Mouse (Mus musculus) liver, embryonic 14.5 days (tissue): Measurements from ENCODE around the gene Cntn1. TPM values are rescaled to one million over a fixed set of nuclear protein-coding genes. Genes with fewer than 3 reads are reported as not detected.

Experiments used
- ATAC-seq: fragments of 200-750 bp; cut with Nextera tagmentation; 2 replicates; pipeline ENCODE4 v1.8.0; 2017; ENCODE audit warnings: moderate number of reproducible peaks, mild to moderate bottlenecking, moderate library complexity; ENCODE audit not compliant: insufficient read depth
- DNase-seq, 3 experiments: peaks; one replicate each; pipeline ENCODE4 v3.0.0-alpha.2; 2012 to 2013; ENCODE audit warnings: low read depth in 3 of 3, low spot score in 3 of 3
- H3K27ac ChIP-seq: fragments of 300-500 bp; sonication (generic); 2 replicates; pipeline ENCODE4 v1.5.1; 2014; ENCODE audit warnings: moderate library complexity, mild to moderate bottlenecking, control low read depth, inconsistent platforms
- H3K27me3 ChIP-seq: fragments of 300-500 bp; sonication (generic); 2 replicates; pipeline ENCODE4 v1.6.1; 2014; ENCODE audit warnings: mild to moderate bottlenecking, low read length, moderate library complexity; ENCODE audit not compliant: control insufficient read depth, insufficient read depth
- H3K36me3 ChIP-seq: fragments of 300-500 bp; sonication (generic); replicated peaks from 2 replicates; pipeline ENCODE4 v1.6.1; 2014; ENCODE audit warnings: low read depth; ENCODE audit not compliant: control insufficient read depth, insufficient read depth
- H3K4me1 ChIP-seq, 2 experiments: fragments of 200-500 bp in 1 of 2; fragments of 300-500 bp in 1 of 2; sonication (generic) in 1 of 2; replicated peaks; 2 replicates each; pipeline ENCODE4 v1.6.1; 2012 to 2014; ENCODE audit warnings: antibody characterized with exemption in 1 of 2, inconsistent platforms in 1 of 2, low read length in 1 of 2; ENCODE audit not compliant: control insufficient read depth in 2 of 2, insufficient read depth in 2 of 2
- H3K4me2 ChIP-seq: fragments of 300-500 bp; sonication (generic); 2 replicates; pipeline ENCODE4 v1.6.1; 2014; ENCODE audit warnings: low read depth, mild to moderate bottlenecking, control low read depth, moderate library complexity
- H3K4me3 ChIP-seq, 2 experiments: fragments of 200-500 bp in 1 of 2; fragments of 300-500 bp in 1 of 2; sonication (generic) in 1 of 2; 2 replicates each; pipeline ENCODE4 v1.5.1; 2012 to 2014; ENCODE audit warnings: low read depth in 2 of 2, low read length in 2 of 2, mild to moderate bottlenecking in 2 of 2, control low read depth in 1 of 2, inconsistent platforms in 1 of 2, moderate library complexity in 1 of 2; ENCODE audit not compliant: insufficient read depth in 1 of 2
- H3K9ac ChIP-seq: fragments of 300-500 bp; sonication (generic); replicated peaks from 2 replicates; pipeline ENCODE4 v1.6.1; 2014; ENCODE audit warnings: mild to moderate bottlenecking, control low read depth, moderate library complexity
- H3K9me3 ChIP-seq: fragments of 300-500 bp; sonication (generic); 2 replicates; pipeline ENCODE4 v1.6.1; 2016; ENCODE audit warnings: low read length, mixed read lengths; ENCODE audit not compliant: control insufficient read depth
- CTCF ChIP-seq: IDR thresholded peaks from 2 replicates; pipeline ENCODE4 v1.5.1; 2016; ENCODE audit warnings: antibody characterized with exemption, low read depth, control low read depth
- EP300 ChIP-seq: IDR thresholded peaks from 2 replicates; pipeline ENCODE4 v1.6.1; 2016; ENCODE audit warnings: antibody characterized with exemption, low read depth
- WGBS: fragments of 180-500 bp; shearing (Covaris S2); extraction: QIAGEN DNeasy Blood & Tissue Kit; methylation state at CpG from one replicate; pipeline ENCODE4 v1.1.7; 2014; ENCODE audit not compliant: insufficient replicate concordance; 5-methylcytosine and 5-hydroxymethylcytosine counted together
- polyA plus RNA-seq, 2 experiments: library from polyadenylated mRNA; depleted of rRNA in 1 of 2; stranded (reverse) in 1 of 2; unstranded in 1 of 2; fragments of >200 nt; fragmentation: Nextera tagmentation in 1 of 2; extraction: Ambion mirVana in 1 of 2; gene quantifications; 2 replicates each; pipeline versions ENCODE4 v1.2.1 to v1.2.3; 2012 to 2014

Cntn1 gene
- polyA plus RNA-seq, 2 experiments = 0.02 TPM; not detected in 1

DNA sequence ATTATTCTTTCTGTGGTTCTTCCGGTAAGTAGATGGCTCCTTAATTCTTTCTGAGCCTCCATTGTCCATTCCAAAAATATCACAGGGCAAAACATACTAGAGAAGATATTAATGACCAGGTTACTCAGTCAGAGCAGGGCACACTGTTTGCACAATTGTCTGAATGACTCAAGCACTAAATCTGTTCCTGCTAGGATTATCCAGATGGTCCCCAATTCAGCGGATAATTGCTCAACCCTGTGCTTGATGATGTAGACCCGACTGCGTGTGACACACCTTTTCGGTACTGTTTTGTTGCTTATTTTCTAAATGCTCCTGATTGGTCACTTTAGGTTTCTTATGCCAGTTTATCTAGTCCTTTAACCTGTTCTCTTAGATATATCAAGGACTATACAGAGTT is 6.6 kb downstream of the Cntn1 start:
- Histone ChIP-seq H3K4me2 (no peak overlapping the region), H3K27ac (no peak overlapping the region), H3K27me3 (no peaks in the 10 kb centered on the region), H3K4me3 (no peak overlapping the region), H3K9me3 (no peaks in the 10 kb centered on the region), H3K9ac (no peak overlapping the region), H3K4me1 (no peaks in the 10 kb centered on the region), H3K36me3 (no peaks in the 10 kb centered on the region)
- no peak for ATAC-seq
- WGBS = 67% methylated on average over 5 of the region's 5 CpGs
- TF ChIP-seq CTCF (no peak), EP300 (no peak)
- no peak for DNase-seq

DNA sequence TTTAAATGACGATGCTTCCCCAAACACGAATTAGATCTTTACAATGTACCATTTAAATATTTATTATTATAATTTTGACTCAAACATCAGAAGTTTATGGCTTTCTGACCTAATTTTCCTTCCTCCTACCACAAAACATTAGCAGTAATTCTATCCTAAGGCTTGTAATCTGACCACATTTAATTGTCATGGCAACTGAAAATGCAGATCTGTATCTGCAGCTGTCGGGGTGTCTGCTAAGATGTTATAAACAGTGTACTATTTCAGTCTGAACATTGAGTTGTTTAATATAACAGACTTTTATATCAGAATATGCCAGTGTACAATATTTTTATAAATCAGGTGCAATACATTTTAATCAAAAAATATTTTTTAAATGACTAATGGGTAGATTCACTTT is 10.0 kb downstream of the Cntn1 start:
- WGBS = 62% methylated on average over 3 of the region's 3 CpGs

DNA sequence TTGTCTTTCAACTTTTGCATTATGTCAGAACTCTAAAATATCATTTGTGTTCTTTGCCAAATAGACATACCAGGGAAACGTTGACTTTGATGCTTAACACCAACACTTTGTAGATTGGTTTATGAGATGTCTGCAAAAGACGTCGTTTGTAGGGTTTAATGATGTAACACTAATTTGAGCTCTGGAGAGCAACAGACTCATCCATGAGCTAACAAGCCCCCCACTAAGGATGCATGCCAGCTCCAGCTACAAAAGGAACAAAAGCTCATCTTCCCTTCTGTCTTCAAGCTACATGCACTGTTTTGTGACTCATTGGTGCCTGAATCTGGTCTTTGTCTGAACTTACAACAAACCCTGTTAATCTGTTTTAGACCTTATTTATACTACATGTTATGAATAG is 28.5 kb downstream of the Cntn1 start:
- WGBS = 56% methylated on average over 3 of the region's 3 CpGs
- no peaks in the 10 kb centered on the region for H3K27me3 ChIP-seq
- no peaks in the 10 kb centered on the region for H3K9me3 ChIP-seq
- H3K4me1 ChIP-seq = no peaks in the 10 kb centered on the region
- H3K36me3 ChIP-seq = no peaks in the 10 kb centered on the region
- DNase-seq (no peak), ATAC-seq (no peak)
- no peak overlapping the region for H3K4me3 ChIP-seq
- no peak for TF ChIP-seq EP300
- no peak for TF ChIP-seq CTCF
- H3K27ac ChIP-seq = no peak overlapping the region
- no peak overlapping the region for H3K9ac ChIP-seq
- no peak overlapping the region for H3K4me2 ChIP-seq

More for the DNA sequence above, 10.0 kb downstream of the Cntn1 start:
- Histone ChIP-seq H3K27me3 (no peaks in the 10 kb centered on the region), H3K9ac (no peak overlapping the region), H3K4me3 (no peak overlapping the region), H3K27ac (no peak overlapping the region), H3K9me3 (no peaks in the 10 kb centered on the region), H3K4me2 (no peak overlapping the region), H3K36me3 (no peaks in the 10 kb centered on the region), H3K4me1 (no peaks in the 10 kb centered on the region)
- no peak for DNase-seq
- TF ChIP-seq CTCF = no peak
- no peak for TF ChIP-seq EP300
- ATAC-seq = no peak

DNA sequence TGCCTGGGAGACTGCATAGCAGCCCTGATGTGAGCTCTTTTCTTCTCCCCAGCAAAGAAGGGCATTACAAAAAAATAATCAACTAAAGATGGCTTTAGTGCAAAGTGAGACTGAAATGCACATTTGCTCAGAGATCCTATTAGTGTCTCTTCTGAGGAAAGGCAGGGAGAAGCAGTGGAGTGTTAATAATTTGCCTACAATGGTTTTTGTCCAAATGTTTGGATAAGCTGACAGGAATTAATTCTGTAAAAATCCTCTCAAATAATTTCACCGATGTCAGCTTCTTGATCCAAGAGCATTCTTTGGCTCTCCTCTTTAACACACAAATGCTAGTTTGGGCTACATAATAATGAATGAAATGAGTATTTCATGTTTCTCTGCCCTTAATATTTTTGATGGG is 34.9 kb downstream of the Cntn1 start:
- 82% methylated on average over 1 of the region's 1 CpGs for WGBS
- Histone ChIP-seq H3K27ac (no peak overlapping the region), H3K4me1 (no peaks in the 10 kb centered on the region), H3K4me3 (no peak overlapping the region), H3K9me3 (no peaks in the 10 kb centered on the region), H3K9ac (no peak overlapping the region), H3K27me3 (no peaks in the 10 kb centered on the region), H3K36me3 (no peaks in the 10 kb centered on the region), H3K4me2 (no peak overlapping the region)
- TF ChIP-seq EP300 (no peak), CTCF (no peak)
- ATAC-seq = no peak
- no peak for DNase-seq

DNA sequence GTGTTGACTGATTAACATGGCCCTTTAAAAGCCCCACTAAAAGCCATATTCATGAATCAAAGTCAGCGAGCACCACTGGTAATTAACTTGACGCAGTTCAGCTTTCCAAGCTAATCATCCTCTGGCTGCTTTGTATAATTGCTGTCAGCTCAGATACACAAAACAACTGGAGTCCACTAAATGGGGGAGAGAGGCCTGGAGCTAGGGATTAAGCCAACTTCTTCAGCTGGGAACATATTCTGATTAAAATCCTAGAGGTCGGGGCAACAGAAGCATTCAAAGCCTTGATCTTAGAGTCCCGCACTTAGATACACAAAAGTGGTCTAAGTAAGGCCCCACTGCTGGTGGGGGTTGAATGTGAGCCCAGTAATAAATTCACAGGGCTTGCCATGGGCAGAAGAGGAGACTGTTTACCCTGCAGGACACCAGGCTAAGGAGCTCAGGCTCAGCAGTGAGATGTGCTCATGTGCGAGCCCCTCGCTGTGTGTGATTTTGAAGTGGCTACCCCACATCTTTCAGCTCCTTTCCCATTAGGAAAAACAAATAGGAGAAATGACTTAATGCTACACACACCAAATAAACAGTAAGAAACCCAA is 36.8 kb downstream of the Cntn1 start:
- WGBS = 77% methylated on average over 6 of the region's 6 CpGs
- ATAC-seq (no peak), DNase-seq (no peak)
- Histone ChIP-seq H3K4me2 (no peak overlapping the region), H3K9ac (no peak overlapping the region), H3K27ac (no peak overlapping the region), H3K4me1 (no peaks in the 10 kb centered on the region), H3K9me3 (no peaks in the 10 kb centered on the region), H3K4me3 (no peak overlapping the region), H3K36me3 (no peaks in the 10 kb centered on the region), H3K27me3 (no peaks in the 10 kb centered on the region)
- TF ChIP-seq CTCF (no peak), EP300 (no peak)
